Mouse (Mus musculus): ENCODE results near the gene Zfp433. TPM values are rescaled to one million over a fixed set of nuclear protein-coding genes. Genes with fewer than 3 reads are reported as not detected.
"Not testable (repeated sequence)": the region's sequence is repeated elsewhere in the genome, so short reads cannot be mapped to it uniquely, and the experiment has no call there.

Zfp433 gene
- polyA plus RNA-seq (2014; fragmentation: Nextera tagmentation; extraction: Ambion mirVana) = 17.4 and 18.6 TPM in 2 replicates

GRCm38 (mm10) chr10:81704531-81705301 is at the start of gene Zfp433:
TSS of gene Zfp433 (plus strand) at chr10:81704825.
- no CpG with 5 or more reads among the region's 46 CpGs for WGBS
- not testable (repeated sequence) for H3K9ac ChIP-seq (ENCODE audit: low read length); H3K4me1 ChIP-seq (replicated peaks; ENCODE audit: control insufficient read depth, insufficient read depth, low read length); H3K27me3 ChIP-seq (replicated peaks; ENCODE audit: control insufficient read depth, insufficient read depth, low read length); H3K27ac ChIP-seq (ENCODE audit: low read depth); DNase-seq (ENCODE audit: low spot score); H3K36me3 ChIP-seq (ENCODE audit: control insufficient read depth, insufficient read depth, low read length); H3K4me3 ChIP-seq (ENCODE audit: low read depth, low read length); H3K4me2 ChIP-seq (ENCODE audit: low read length); H3K9me3 ChIP-seq (ENCODE audit: control insufficient read depth, low read length)
- peak; percentile 100 for ATAC-seq (replicated peaks; ENCODE audit: low FRiP score, low TSS enrichment, low read depth)

GRCm38 (mm10) chr10:81655178-81655577 is 49.4 kb upstream of the Zfp433 start:
- Histone ChIP-seq H3K4me3 (ENCODE audit: low read depth, low read length) (no peak overlapping the region), H3K27me3 (replicated peaks; ENCODE audit: control insufficient read depth, insufficient read depth, low read length) (no peaks in the 10 kb centered on the region), H3K27ac (ENCODE audit: low read depth) (no peak overlapping the region), H3K9me3 (ENCODE audit: control insufficient read depth, low read length) (peaks cover 29% of the 10 kb centered on the region), H3K4me2 (ENCODE audit: low read length) (no peak overlapping the region), H3K36me3 (ENCODE audit: control insufficient read depth, insufficient read depth, low read length) (0 out of 2 replicates have a peak, but pooled peaks cover 7% of the 10 kb centered on the region), H3K9ac (ENCODE audit: low read length) (no peak overlapping the region), H3K4me1 (replicated peaks; ENCODE audit: control insufficient read depth, insufficient read depth, low read length) (no peaks in the 10 kb centered on the region)
- DNase-seq (ENCODE audit: low spot score) (peak; percentile 24), ATAC-seq (replicated peaks; ENCODE audit: low FRiP score, low TSS enrichment, low read depth) (no peak)
- 94% methylated on average over 10 of the region's 10 CpGs for WGBS

- Histone ChIP-seq H3K9me3 (ENCODE audit: control insufficient read depth, low read length) (peaks cover 29% of the 10 kb centered on the region), H3K9ac (ENCODE audit: low read length) (no peak overlapping the region), H3K27ac (ENCODE audit: low read depth) (no peak overlapping the region), H3K36me3 (ENCODE audit: control insufficient read depth, insufficient read depth, low read length) (0 out of 2 replicates have a peak, but pooled peaks cover 7% of the 10 kb centered on the region), H3K4me2 (ENCODE audit: low read length) (no peak overlapping the region), H3K27me3 (replicated peaks; ENCODE audit: control insufficient read depth, insufficient read depth, low read length) (no peaks in the 10 kb centered on the region), H3K4me1 (replicated peaks; ENCODE audit: control insufficient read depth, insufficient read depth, low read length) (no peaks in the 10 kb centered on the region), H3K4me3 (ENCODE audit: low read depth, low read length) (no peak overlapping the region)
- ATAC-seq (replicated peaks; ENCODE audit: low FRiP score, low TSS enrichment, low read depth) = no peak
- 96% methylated on average over 2 of the region's 2 CpGs for WGBS
- DNase-seq (ENCODE audit: low spot score) = no peak
These were observed 48.5 kb upstream of the Zfp433 start for GRCm38 (mm10) chr10:81656174-81656573.

GRCm38 (mm10) chr10:81687114-81687513 is 17.5 kb upstream of the Zfp433 start:
- H3K4me2 ChIP-seq (ENCODE audit: low read length); H3K27me3 ChIP-seq (replicated peaks; ENCODE audit: control insufficient read depth, insufficient read depth, low read length); DNase-seq (ENCODE audit: low spot score); H3K4me3 ChIP-seq (ENCODE audit: low read depth, low read length); H3K27ac ChIP-seq (ENCODE audit: low read depth); ATAC-seq (replicated peaks; ENCODE audit: low FRiP score, low TSS enrichment, low read depth); H3K36me3 ChIP-seq (ENCODE audit: control insufficient read depth, insufficient read depth, low read length); H3K9ac ChIP-seq (ENCODE audit: low read length); H3K4me1 ChIP-seq (replicated peaks; ENCODE audit: control insufficient read depth, insufficient read depth, low read length); H3K9me3 ChIP-seq (ENCODE audit: control insufficient read depth, low read length): not testable (repeated sequence)
- WGBS = no CpG with 5 or more reads among the region's 18 CpGs

GRCm38 (mm10) chr10:81770506-81771403 is 66.1 kb downstream of the Zfp433 start, which contains the start of gene Gm3055:
TSS of gene Gm3055 (minus strand) at chr10:81771161.
- H3K27me3 ChIP-seq (replicated peaks; ENCODE audit: control insufficient read depth, insufficient read depth, low read length); H3K9ac ChIP-seq (ENCODE audit: low read length); H3K36me3 ChIP-seq (ENCODE audit: control insufficient read depth, insufficient read depth, low read length); H3K4me3 ChIP-seq (ENCODE audit: low read depth, low read length); H3K27ac ChIP-seq (ENCODE audit: low read depth); H3K4me1 ChIP-seq (replicated peaks; ENCODE audit: control insufficient read depth, insufficient read depth, low read length); H3K9me3 ChIP-seq (ENCODE audit: control insufficient read depth, low read length); DNase-seq (ENCODE audit: low spot score); H3K4me2 ChIP-seq (ENCODE audit: low read length): not testable (repeated sequence)
- peak; percentile 98 for ATAC-seq (replicated peaks; ENCODE audit: low FRiP score, low TSS enrichment, low read depth)
- WGBS = no CpG with 5 or more reads among the region's 43 CpGs

- not testable (repeated sequence) for H3K4me3 ChIP-seq (ENCODE audit: low read depth, low read length); H3K27me3 ChIP-seq (replicated peaks; ENCODE audit: control insufficient read depth, insufficient read depth, low read length); H3K9ac ChIP-seq (ENCODE audit: low read length); H3K36me3 ChIP-seq (ENCODE audit: control insufficient read depth, insufficient read depth, low read length); H3K27ac ChIP-seq (ENCODE audit: low read depth); H3K4me1 ChIP-seq (replicated peaks; ENCODE audit: control insufficient read depth, insufficient read depth, low read length); H3K4me2 ChIP-seq (ENCODE audit: low read length); DNase-seq (ENCODE audit: low spot score); H3K9me3 ChIP-seq (ENCODE audit: control insufficient read depth, low read length)
- peak; percentile 24; the same call in 1 of the 2 replicates for ATAC-seq (replicated peaks; ENCODE audit: low FRiP score, low TSS enrichment, low read depth)
- WGBS = no CpG with 5 or more reads among the region's 3 CpGs
These were observed 66.8 kb downstream of the Zfp433 start for GRCm38 (mm10) chr10:81771404-81771777.

Other genes starting within 250 kb of the Zfp433 start
- gene Nfic, start 249.2 kb upstream of the Zfp433 start, polyA plus RNA-seq (2014; fragmentation: Nextera tagmentation; extraction: Ambion mirVana) = 52.4 and 57.2 TPM in 2 replicates
- 1.3 and 1.8 TPM in 2 replicates for gene Celf5, start 222.1 kb upstream of the Zfp433 start, polyA plus RNA-seq (2014; fragmentation: Nextera tagmentation; extraction: Ambion mirVana)
- gene Ncln, start 208.4 kb upstream of the Zfp433 start, polyA plus RNA-seq (2014; fragmentation: Nextera tagmentation; extraction: Ambion mirVana) = 82.4 and 99.0 TPM in 2 replicates
- 0.53 and 0.65 TPM in 2 replicates for gene S1pr4, start 204.7 kb upstream of the Zfp433 start, polyA plus RNA-seq (2014; fragmentation: Nextera tagmentation; extraction: Ambion mirVana)
- 0.73 and 0.84 TPM in 2 replicates for gene Gna15, start 180.6 kb upstream of the Zfp433 start, polyA plus RNA-seq (2014; fragmentation: Nextera tagmentation; extraction: Ambion mirVana)
- gene Gna11, start 159.6 kb upstream of the Zfp433 start, polyA plus RNA-seq (2014; fragmentation: Nextera tagmentation; extraction: Ambion mirVana) = 145 and 171 TPM in 2 replicates
- 395 and 515 TPM in 2 replicates for gene Aes, start 145.3 kb upstream of the Zfp433 start, polyA plus RNA-seq (2014; fragmentation: Nextera tagmentation; extraction: Ambion mirVana)
- gene Tle2, start 130.3 kb upstream of the Zfp433 start, polyA plus RNA-seq (2014; fragmentation: Nextera tagmentation; extraction: Ambion mirVana) = 15.8 and 17.8 TPM in 2 replicates
- 15.0 and 21.3 TPM in 2 replicates for gene Tle6, start 103.8 kb upstream of the Zfp433 start, polyA plus RNA-seq (2014; fragmentation: Nextera tagmentation; extraction: Ambion mirVana)
- 0.61 and 1.5 TPM in 2 replicates for gene BC025920, start 98.6 kb upstream of the Zfp433 start, polyA plus RNA-seq (2014; fragmentation: Nextera tagmentation; extraction: Ambion mirVana)
- gene Sirt6, start 77.0 kb upstream of the Zfp433 start, polyA plus RNA-seq (2014; fragmentation: Nextera tagmentation; extraction: Ambion mirVana) = 34.1 and 39.2 TPM in 2 replicates
- gene Ankrd24, start 76.3 kb upstream of the Zfp433 start, polyA plus RNA-seq (2014; fragmentation: Nextera tagmentation; extraction: Ambion mirVana) = 4.7 and 6.4 TPM in 2 replicates
- gene Gm10778, start 55.8 kb upstream of the Zfp433 start, polyA plus RNA-seq (2014; fragmentation: Nextera tagmentation; extraction: Ambion mirVana) = 4.3 and 5.6 TPM in 2 replicates
- 10.2 and 11.7 TPM in 2 replicates for gene Gm3055, start 66.3 kb downstream of the Zfp433 start, polyA plus RNA-seq (2014; fragmentation: Nextera tagmentation; extraction: Ambion mirVana)
- gene Gm4767, start 107.4 kb downstream of the Zfp433 start, polyA plus RNA-seq (2014; fragmentation: Nextera tagmentation; extraction: Ambion mirVana) = 3.7 and 4.1 TPM in 2 replicates
- gene Gm32687, start 159.1 kb downstream of the Zfp433 start, polyA plus RNA-seq (2014; fragmentation: Nextera tagmentation; extraction: Ambion mirVana) = 9.4 and 11.8 TPM in 2 replicates
- 4.5 and 5.4 TPM in 2 replicates for gene Zfp781, start 225.7 kb downstream of the Zfp433 start, polyA plus RNA-seq (2014; fragmentation: Nextera tagmentation; extraction: Ambion mirVana)